Mouse (Mus musculus) thymus, adult 18-20 months (tissue): ENCODE data around the gene Rps3.
A peak's percentile ranks its signal among the peaks of the same experiment; 100 is the strongest.
"Not testable (repeated sequence)": the region's sequence is repeated elsewhere in the genome, so short reads cannot be mapped to it uniquely, and the experiment has no call there.

Source experiments
- DNase-seq, 2 experiments: peaks; one replicate each; pipeline ENCODE4 v3.0.0; 2022; ENCODE audit warnings: mixed read lengths in 2 of 2

Rps3 gene

DNA sequence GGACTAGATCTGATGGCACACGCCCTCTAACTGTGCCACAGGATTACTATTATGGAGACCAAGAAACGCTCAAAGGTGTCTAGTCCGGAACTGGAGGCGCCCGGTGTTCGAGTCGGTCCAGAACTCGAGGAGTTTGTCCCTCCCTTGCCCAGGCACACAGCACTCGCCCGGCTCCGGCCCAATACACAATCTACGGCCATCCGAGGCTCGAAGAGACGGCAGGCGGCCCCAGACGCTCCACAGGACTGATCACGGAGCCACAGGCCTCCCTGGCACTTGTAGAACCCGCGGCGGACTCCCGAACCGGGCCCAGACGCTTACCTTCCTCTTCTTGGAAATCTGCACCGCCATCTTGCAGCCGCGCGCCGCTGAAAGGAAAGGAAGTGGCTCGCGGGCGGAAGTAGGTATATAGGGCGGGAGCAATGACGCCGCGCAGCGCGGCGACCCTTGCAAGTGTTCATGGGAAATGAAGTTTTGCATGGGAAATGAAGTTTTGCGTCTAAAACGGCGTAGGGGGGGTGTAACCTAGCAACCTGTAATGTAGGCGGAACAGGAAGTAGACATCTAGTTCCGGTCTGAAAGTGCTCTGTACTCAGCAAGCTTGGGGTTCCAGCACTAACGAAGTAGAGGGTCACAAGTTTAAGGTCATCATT is at the start of gene Rps3:
Gene Rps3, minus strand, starts transcription at position 468 of the 653 bp plus-strand sequence.
- peak; percentile 90 to 94 for DNase-seq

DNA sequence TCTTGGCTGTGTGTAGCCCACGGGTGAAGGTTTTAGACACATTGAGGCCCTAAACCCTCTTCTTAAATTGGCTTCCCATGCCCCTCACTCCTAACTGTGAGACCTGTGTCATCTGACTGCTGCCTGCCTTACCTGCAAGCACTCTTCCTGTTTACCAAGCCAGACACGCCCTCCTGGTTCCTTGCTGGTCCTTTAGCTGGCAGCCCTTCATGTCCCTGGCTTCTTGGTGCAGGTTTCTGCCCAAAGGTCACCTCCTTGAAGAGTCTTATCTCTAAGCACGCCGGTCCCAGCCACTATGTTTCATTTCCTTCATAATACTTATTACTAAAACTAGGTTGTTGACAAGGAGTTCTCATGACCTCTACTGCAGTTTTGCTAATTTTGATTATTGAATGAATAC is 49.0 kb upstream of the Rps3 start:
- no peak for DNase-seq

DNA sequence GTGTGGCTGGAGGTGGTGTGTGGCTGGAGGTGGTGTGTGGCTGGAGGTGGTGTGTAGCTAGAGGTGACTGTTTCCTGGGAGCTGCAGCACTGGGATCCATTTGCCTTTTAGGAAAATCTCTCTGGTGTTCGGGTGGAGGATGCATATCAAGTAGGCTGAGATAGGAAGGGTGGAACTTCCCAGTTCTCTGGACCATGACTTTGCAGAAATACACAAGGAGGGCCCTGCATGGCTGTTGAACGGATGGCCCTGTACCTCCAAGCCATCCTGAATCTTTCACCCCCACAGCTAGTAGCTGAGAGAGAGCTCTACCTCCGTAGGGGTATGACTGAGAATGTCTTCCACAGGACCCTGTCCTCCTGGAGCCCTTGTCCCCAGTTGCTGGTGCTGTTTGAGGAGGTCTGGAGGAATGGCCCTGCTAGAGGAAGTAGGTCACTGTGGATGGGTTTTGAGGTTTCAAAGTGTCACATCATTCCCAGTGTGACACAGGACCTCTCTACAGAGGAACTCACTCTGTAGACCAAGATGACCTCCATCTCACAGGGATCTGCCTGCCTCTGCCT is 48.0 kb upstream of the Rps3 start:
- DNase-seq = no peak

DNA sequence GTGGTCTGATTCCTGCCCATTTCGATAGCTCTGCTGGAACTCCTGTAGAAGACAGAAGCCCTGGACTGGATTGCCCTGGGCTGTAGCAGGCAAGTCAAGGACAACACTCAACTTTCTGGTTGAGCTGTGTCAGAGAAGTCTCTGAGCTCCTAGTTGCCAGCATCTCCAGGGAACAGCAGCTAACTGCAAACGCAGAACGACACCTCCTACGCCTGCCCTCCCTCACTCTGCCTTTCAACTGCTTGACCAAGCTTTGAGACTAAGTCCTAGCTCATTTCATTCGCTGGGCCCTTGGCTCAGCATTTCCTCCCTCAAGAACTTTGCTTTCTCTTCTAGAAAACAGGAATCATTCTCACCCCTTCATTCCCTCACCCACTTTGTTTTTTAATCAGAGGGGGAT is 45.9 kb upstream of the Rps3 start:
- no peak for DNase-seq

DNA sequence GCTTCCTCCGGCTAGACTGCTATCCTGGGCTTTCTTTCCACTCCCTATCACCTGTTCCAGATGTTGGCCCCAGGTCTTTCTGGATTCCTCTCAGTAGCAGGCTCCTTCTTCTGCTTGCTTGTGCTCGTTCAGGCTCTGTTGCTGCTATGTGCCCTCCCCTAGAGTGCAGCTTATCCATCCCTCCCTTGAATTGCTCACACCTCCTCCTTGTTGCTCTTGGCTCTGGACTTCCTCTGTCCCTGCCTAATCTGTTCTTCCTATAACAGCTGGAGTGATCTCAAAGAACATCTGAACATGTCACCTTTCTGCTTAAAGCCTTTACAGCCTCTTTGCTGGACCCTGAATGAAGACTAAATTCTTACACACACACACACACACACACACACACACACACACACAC is 45.0 kb upstream of the Rps3 start:
- DNase-seq = no peak

DNA sequence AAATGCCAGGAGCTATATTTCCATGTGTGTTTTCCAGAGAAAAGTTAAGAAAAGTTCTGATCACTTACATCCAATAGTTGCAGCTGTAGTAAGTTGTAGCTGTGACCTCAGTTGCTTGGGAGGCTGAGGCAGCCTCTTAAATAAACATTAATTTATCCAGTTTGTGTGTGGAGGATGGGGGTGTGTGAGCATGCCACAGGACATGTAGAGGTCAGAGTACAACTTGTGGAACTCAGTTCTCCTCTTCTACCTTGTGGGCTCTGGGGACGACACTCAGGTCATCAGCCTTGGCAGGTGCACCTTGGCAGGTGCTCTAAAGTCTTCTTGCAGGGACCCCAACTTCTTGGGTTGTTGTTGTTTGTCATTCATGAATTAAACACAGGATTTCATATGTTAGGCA is 40.3 kb upstream of the Rps3 start:
- DNase-seq = no peak

DNA sequence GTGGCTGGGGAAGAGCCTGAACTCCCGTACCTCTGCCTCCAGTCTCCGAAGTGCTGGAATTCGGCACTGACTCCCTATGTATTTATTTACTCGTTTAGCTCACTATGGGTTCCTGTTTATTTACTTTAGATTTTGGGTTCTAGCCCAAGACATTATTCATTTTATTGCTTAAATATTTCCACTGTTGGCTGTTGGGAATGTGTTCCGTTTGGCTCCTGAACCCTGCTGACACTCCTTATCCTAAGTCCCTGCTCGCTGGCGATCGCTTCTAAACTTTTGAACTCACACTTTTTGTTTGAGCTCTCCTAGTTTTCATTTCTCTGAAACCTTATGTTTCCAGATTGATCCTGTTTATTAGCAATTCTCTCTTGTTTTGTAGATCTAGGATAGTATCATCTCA is 39.6 kb upstream of the Rps3 start:
- no peak for DNase-seq

DNA sequence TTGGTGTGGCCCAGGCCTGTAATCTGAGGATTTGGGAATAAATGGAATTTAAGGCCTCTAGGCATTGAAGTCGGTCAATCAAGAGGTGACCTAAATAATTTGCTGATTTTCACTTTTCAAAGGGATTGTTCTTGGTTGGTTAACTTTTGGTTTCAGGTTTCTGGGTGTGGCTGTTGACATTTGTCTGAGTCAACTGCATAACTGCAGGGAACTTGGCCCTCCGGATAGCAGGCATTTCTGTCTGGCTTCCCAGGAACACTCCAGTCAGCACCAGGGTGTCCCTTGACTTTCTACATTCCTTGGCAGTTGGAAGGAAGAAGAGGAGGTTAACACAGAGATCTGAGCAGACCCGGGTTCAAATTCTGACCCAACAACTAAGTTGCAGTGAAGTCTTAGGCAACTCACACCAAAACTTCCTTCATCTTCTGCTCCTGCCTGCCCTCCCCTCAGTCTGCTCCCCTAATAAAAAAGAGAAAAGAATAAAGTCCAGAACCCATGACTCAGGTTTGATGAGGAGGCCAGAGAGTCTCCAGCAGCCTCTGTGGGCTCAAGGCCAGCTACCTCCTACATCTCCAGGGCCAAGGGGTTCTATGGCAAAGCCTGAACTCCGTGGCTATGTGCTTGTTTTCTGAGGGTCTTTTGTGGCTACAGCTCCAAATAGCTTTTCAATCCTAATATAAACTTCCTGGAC is 35.6 kb upstream of the Rps3 start:
- DNase-seq = no peak

DNA sequence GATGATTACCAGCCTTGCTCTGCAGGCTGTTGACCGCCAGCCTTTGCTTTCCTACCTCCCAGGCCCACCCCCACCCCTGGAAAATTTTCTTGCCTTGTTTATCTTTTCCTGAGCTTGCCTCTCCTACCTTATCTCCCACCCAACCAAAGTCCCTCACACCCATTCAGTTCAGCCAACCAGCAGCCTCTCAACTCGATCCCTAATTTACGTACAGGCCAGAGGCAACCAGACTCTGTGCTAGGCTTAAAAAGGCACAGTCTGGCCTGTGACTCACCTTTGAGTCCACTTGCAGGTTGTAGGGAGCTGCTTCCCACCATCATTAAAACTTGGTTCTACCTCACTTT is 33.2 kb upstream of the Rps3 start:
- no peak for DNase-seq

DNA sequence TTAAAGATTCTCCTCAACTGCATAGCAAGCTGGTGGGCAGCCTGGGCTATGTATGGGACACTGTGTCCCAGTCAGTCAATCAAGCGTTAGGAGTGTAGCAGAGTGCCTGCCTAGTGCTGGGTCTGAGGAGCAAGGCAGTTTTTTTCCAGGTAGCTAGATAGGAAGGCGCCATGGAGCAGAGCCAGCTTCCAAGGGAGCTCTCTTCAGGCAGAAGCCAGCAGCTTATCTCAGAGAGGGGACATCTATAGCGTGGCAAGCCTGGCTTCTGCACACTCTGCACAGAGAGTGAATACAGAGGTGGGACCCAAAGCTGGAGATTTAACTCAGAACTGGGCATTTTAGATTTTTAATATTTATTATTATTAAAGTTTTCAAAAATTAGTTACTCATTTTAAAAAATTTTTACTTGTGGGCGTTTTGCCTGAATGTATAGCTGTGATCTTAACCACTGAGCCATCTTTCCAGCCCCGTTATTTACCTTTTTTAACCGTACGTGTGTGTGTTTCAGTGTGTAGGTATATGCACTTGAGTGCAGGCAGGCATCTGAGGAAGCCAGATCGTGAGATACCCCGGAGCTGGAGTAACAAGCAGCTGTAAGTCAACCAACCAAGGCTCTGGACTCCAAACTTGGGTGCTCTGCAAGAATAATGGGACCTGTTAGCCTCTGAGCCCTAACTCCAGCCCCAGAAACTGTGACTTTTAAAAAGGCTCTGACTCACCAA is 32.7 kb upstream of the Rps3 start:
- DNase-seq = no peak

DNA sequence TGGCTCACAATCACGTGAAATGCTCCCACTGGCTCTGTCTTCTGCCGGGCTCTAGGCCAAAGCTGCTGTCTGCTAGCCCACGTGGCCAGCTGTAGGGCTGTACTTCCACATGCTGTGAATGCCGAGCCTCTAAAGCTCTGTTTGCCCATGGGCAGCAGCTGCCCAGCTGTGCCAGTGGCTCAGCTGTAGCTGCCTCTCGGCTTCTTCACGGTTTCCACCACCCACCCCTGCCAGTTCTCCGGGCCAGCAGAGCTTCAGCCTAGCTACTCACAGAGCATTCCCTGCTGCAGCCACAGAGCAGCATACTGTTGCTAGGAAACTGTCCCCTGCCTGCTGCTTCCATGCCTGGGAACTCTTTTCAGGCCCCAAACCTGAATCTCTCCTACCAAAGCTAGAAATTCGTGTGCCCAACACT is 26.6 kb upstream of the Rps3 start:
- DNase-seq = no peak

DNA sequence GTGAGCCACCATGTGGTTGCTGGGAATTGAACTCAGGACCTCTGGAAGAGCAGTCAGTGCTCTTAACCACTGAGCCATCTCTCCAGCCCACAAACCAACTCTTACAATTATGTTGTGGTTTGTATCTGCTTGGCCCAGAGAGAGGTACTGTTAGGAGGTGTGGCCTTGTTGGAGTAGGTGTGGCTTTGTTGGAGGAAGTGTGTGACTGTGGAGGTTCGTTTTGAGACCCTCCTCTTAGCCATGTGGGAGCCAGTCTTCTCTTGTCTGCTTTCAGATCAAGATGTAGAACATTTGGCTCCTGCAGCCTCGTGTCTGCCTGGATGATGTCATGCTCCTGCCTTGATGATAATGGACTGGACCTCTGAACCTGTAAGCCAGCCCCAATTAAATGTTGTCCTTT is 24.6 kb upstream of the Rps3 start:
- not testable (repeated sequence) for DNase-seq

DNA sequence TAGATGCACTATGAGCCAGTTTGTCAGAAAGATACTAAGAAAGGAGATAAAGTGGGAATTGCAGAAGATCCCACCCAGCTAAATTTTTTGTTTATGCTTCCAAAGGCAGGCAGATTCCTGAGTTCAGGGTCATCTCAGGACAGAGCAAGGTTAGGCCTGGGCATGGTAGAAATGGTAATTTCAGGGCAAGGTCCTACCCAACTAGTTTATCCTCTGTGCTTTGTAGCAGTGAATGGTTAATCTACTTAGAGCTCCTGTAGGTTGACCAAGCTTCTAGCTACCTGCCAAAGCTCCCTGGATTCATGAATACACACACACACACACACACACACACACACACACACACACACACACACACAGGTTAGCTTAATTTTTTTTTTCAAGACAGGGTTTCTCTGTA is 21.0 kb upstream of the Rps3 start:
- DNase-seq = no peak

DNA sequence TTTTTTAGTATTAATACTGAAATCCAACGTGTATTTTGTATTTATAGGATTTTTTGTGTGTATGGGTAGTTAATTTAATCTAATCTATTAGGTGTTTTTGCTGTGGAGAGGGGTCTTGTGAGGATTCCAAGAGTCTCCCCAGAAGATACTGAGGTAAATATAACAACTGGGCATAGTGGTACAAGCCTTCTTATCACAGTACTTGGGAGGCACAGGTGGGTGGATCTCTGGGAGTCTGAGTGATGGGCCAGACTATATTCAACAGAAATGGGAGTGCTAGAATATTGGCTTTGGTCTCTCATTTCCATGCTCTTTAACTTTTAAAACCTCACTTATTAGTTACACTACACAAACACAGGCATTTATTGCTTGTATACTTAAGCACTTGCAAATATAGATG is 17.6 kb upstream of the Rps3 start:
- no peak for DNase-seq

DNA sequence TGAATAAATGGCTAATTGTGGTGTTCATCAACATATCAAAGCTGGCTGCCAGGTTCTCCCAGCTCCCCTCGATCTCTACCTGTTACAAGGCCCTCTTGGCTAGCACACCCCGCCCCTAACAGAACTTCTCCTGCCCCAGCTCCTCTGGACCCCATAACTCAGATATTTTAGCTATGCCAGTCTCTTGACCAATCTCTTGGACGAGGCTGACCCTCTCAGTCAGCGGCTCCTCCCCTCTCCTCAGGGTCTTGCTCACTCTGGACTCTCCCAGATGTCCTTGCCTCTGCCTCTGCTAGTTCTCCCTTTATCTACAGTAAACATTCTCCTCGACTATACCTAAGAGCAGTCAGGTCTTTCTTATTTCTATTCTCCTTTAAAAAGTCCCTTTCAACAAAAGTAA is 17.1 kb upstream of the Rps3 start:
- DNase-seq = no peak

DNA sequence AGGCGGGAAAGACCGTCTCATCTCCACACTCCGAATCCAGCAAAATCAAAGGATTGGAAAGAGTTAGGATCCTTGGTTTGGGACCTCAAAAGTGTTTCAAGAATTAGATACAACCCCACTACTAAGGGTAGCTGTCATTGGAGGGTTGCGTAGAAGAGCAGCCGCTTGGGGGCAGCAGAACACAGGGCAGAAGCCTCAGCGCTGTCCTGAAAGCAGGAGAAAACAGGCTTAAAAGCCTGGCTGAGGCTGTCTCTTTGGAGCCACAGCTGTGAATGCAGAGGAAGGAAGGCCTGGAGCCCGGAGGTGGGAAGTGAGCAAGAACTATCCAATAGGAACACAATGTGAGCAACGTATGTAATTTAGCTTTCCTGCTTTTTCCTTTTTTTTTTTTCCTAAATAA is 16.7 kb upstream of the Rps3 start:
- peak; percentile 40 to 43 for DNase-seq

DNA sequence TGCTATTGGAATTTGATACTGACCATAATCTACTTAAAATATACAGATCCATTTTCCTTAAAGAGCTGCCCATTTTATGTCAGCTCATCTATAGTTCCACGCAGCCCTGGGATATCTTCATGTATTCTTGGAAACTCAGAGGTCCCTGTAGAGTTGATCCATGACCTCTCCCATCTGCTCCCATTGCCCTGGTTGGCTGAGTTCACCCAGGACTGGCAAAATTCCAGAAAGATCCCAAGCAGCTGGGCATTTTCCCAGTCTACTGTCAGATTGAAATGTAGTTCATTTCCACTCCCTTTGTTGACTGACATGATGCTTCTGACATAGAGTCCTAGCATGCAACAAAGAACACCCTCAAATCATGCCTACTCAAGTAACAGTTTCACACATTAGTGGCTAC is 15.6 kb upstream of the Rps3 start:
- no peak for DNase-seq

DNA sequence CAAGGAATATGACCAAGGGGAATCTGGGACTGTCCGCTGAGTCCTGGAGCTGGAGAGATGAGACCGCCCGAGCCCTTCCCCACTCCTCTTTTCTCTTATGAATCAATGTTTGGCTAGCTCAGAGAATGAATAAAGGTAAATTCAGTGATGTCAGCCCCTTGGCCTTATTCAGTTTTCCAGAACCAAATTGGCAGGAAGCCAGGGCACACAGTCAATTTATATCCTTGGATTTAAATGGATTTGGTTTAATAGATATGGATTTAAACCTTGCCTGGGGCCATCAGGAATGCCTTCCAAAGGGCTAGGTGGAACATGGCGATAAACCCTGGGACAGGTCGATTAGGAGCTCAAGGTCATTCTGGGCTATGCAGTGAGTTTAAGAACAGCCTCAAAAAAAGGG is 6.2 kb upstream of the Rps3 start:
- no peak for DNase-seq

DNA sequence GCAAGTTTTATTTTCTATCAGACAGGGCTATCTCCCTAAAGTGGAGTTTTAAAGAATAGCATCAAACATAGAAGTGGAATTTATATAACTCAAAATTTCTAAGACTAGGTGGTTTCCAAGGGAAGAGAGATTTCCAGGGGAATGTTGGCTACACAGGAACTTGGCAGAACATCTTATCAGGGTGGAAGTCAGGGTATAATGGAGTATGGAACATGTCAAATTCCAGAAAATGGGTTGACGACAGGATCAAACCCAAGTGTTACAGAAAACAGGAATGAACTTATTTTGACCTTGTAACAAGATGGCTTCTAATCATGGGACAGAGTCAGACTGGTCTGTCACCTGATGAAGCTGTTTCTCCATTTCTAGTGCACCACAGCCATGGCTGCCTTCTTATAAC is 1.1 kb upstream of the Rps3 start:
- DNase-seq = no peak

DNA sequence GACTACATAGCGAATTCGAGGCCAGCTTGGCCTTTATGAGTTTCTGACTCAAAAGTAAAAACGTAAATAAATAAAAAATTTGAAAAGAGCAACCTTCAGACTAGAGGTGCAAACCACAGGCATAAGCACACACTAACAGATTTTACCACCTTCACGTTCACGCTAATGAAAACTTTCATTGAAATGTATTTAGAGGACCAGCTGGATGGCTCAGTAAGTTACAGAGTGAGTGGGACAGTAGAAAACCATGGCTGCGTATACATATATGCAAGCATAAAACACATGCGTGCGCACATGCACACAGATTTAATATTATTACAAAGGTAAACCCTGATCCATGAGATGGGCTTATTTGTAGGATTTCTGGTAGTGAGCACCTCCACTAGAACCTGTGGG is 384 bp upstream of the Rps3 start:
- no peak for DNase-seq

DNA sequence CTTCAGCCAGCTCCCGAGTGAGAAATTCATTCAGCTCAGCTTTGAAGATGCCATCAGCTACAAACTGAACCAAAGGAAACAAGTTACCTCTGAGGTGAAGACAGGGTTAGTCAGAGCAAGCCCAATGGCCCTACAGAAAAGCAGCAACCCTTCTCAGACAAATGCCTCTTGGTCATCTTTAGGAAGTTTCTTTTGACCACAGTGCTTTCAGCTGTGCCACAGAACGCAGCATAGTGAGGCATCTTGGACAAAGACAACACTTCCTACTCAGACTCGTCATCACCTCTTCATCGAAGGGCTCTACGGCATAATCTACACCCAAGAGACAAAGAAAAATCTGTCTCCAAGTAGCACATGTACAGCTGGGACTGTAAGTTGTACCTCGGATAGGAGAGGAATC is 901 bp downstream of the Rps3 start:
- no peak for DNase-seq

DNA sequence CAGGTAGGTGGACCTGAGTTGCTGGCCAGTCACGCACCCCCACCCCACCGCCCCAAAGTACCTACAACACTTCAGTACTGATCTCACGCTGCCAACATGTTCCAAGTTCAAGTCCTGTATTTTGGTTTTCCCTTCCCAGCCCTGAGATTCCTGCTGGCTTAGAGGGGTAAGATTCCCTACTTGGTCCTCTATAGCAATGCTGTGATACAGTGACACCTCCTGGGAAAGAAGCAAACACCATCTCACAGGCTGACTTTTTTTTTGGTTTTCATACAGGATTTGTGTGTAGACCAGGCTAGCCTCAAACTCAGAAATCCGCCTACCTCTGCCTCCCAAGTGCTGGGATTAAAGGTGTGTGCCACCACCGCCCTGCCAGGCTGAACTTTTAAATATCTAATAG is 6.3 kb downstream of the Rps3 start:
- DNase-seq = no peak

DNA sequence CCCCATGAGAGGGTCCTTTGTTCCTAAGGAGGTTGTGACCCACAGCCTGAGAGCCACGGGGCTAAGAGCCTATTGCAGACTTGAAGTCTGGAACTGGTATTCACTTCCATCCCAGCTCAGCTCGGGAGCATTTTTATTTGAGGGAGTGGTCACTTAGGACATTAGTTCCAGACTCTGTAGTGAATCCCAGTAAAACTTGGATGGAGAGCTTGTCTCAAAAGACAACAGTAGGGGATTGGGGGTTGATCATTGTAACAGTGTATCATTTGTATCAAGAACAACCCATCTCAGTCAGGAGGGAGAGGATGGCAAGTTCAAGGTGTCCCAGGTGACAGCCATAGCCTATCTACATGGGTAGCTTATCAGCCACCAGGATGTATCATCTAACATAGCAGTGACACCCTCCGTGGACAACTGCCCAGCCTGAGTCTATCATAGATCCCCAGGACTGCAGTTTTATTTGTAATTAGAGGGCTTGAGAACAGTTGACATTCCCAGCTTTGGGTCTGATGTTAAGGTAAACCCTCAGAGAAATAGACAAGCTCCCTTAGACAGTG is 6.9 kb downstream of the Rps3 start:
- no peak for DNase-seq

DNA sequence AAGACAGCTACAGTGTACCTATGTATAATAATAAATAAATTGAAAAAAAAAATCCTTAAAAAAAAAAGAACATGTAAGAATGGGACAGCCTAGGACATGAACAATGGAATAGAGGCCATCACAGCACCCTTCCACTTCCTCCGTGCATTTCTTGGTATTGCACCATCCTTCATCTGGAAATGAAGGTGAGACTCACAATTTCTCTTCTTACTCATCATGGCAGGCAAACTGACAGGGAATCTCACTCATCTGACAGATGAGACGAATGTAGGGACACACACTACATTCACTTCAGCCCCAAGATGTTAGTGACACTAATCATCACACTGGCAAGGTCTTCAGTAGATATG is 8.0 kb downstream of the Rps3 start:
- no peak for DNase-seq
